Mouse (Mus musculus): ENCODE results near the gene Gm21969. TPM values are rescaled to one million over a fixed set of nuclear protein-coding genes. Genes with fewer than 3 reads are reported as not detected.

The Gm21969 gene
- polyA plus RNA-seq, 1 experiment from 2014 or later, result not detected

GRCm38 (mm10) chr4:139589351-139590027 is 13.5 kb upstream of the Gm21969 start:
- no peaks in the 10 kb centered on the region for H3K27me3 ChIP-seq (replicated peaks)
- H3K27ac ChIP-seq, result peak overlapping the region; percentile 43; the same call in 1 of the 2 replicates
- no peak for ATAC-seq (ENCODE audit: low FRiP score, low read depth)
- no peak overlapping the region for H3K4me2 ChIP-seq (replicated peaks)
- H3K36me3 ChIP-seq, result no peaks in the 10 kb centered on the region
- H3K4me3 ChIP-seq, result no peak overlapping the region
- peaks cover 37% of the 10 kb centered on the region for H3K4me1 ChIP-seq
- H3K9me3 ChIP-seq, result no peaks in the 10 kb centered on the region
- 50% methylated on average over 5 of the region's 5 CpGs for WGBS
- no peak overlapping the region for H3K9ac ChIP-seq

GRCm38 (mm10) chr4:139590446-139590845 is 12.5 kb upstream of the Gm21969 start:
- peaks cover 40% of the 10 kb centered on the region for H3K4me1 ChIP-seq
- no peak overlapping the region for H3K4me3 ChIP-seq
- 26% methylated on average over 4 of the region's 4 CpGs for WGBS
- no peaks in the 10 kb centered on the region for H3K27me3 ChIP-seq (replicated peaks)
- H3K9me3 ChIP-seq, result no peaks in the 10 kb centered on the region
- ATAC-seq (ENCODE audit: low FRiP score, low read depth), result no peak; the same call in 1 of the 2 replicates
- H3K9ac ChIP-seq, result 0 out of 2 replicates have a peak overlapping the region, but pooled peaks have one; percentile 17
- no peak overlapping the region for H3K4me2 ChIP-seq (replicated peaks)
- H3K36me3 ChIP-seq, result no peaks in the 10 kb centered on the region
- no peak overlapping the region for H3K27ac ChIP-seq

GRCm38 (mm10) chr4:139592895-139593294 is 10.1 kb upstream of the Gm21969 start:
- H3K27ac ChIP-seq, result no peak overlapping the region
- no peak overlapping the region for H3K9ac ChIP-seq
- H3K4me1 ChIP-seq, result peaks cover 57% of the 10 kb centered on the region
- no peak overlapping the region for H3K4me3 ChIP-seq
- no peaks in the 10 kb centered on the region for H3K9me3 ChIP-seq
- H3K36me3 ChIP-seq, result no peaks in the 10 kb centered on the region
- no peak overlapping the region for H3K4me2 ChIP-seq (replicated peaks)
- H3K27me3 ChIP-seq (replicated peaks), result no peaks in the 10 kb centered on the region
- ATAC-seq (ENCODE audit: low FRiP score, low read depth), result no peak
- 71% methylated on average over 7 of the region's 7 CpGs for WGBS

GRCm38 (mm10) chr4:139593383-139593782 is 9.6 kb upstream of the Gm21969 start:
- WGBS, result 72% methylated on average over 6 of the region's 6 CpGs
- H3K27me3 ChIP-seq (replicated peaks), result no peaks in the 10 kb centered on the region
- H3K9me3 ChIP-seq, result no peaks in the 10 kb centered on the region
- H3K9ac ChIP-seq, result no peak overlapping the region
- H3K4me1 ChIP-seq, result peaks cover 61% of the 10 kb centered on the region
- H3K4me3 ChIP-seq, result no peak overlapping the region
- ATAC-seq (ENCODE audit: low FRiP score, low read depth), result no peak
- H3K36me3 ChIP-seq, result no peaks in the 10 kb centered on the region
- H3K27ac ChIP-seq, result no peak overlapping the region
- H3K4me2 ChIP-seq (replicated peaks), result no peak overlapping the region

- WGBS, result 61% methylated on average over 3 of the region's 3 CpGs
These were observed 8.9 kb upstream of the Gm21969 start for GRCm38 (mm10) chr4:139594062-139594461.

GRCm38 (mm10) chr4:139596715-139597114 is 6.3 kb upstream of the Gm21969 start:
- H3K4me1 ChIP-seq, result peaks cover 66% of the 10 kb centered on the region
- WGBS, result 19% methylated on average over 9 of the region's 9 CpGs
- no peak for ATAC-seq (ENCODE audit: low FRiP score, low read depth)
- H3K4me2 ChIP-seq (replicated peaks), result peak overlapping the region; percentile 50
- no peak overlapping the region for H3K4me3 ChIP-seq
- no peaks in the 10 kb centered on the region for H3K36me3 ChIP-seq
- H3K9ac ChIP-seq, result peak overlapping the region; percentile 10; the same call in 1 of the 2 replicates
- H3K27ac ChIP-seq, result no peak overlapping the region
- H3K27me3 ChIP-seq (replicated peaks), result no peaks in the 10 kb centered on the region
- H3K9me3 ChIP-seq, result no peaks in the 10 kb centered on the region

More at GRCm38 (mm10) chr4:139594062-139594461, 8.9 kb upstream of the Gm21969 start:
- no peaks in the 10 kb centered on the region for H3K36me3 ChIP-seq
- no peak overlapping the region for H3K27ac ChIP-seq
- peaks cover 68% of the 10 kb centered on the region for H3K4me1 ChIP-seq
- no peak overlapping the region for H3K4me3 ChIP-seq
- H3K9me3 ChIP-seq, result no peaks in the 10 kb centered on the region
- no peaks in the 10 kb centered on the region for H3K27me3 ChIP-seq (replicated peaks)
- no peak overlapping the region for H3K4me2 ChIP-seq (replicated peaks)
- no peak for ATAC-seq (ENCODE audit: low FRiP score, low read depth)
- no peak overlapping the region for H3K9ac ChIP-seq

GRCm38 (mm10) chr4:139597286-139598284 is 5.4 kb upstream of the Gm21969 start:
- Histone ChIP-seq H3K4me1 (peaks cover 72% of the 10 kb centered on the region), H3K9ac (peak overlapping the region; percentile 33), H3K4me3 (no peak overlapping the region), H3K36me3 (no peaks in the 10 kb centered on the region), H3K4me2 (replicated peaks) (peak overlapping the region; percentile 50), H3K27me3 (replicated peaks) (no peaks in the 10 kb centered on the region), H3K9me3 (no peaks in the 10 kb centered on the region), H3K27ac (peak overlapping the region; percentile 58)
- WGBS, result 57% methylated on average over 20 of the region's 20 CpGs
- ATAC-seq (ENCODE audit: low FRiP score, low read depth), result no peak

- Histone ChIP-seq H3K9ac (peak overlapping the region; percentile 44), H3K4me2 (replicated peaks) (peak overlapping the region; percentile 50), H3K27ac (peak overlapping the region; percentile 58; the same call in 1 of the 2 replicates), H3K9me3 (no peaks in the 10 kb centered on the region), H3K27me3 (replicated peaks) (no peaks in the 10 kb centered on the region), H3K4me1 (peaks cover 73% of the 10 kb centered on the region), H3K4me3 (no peak overlapping the region), H3K36me3 (no peaks in the 10 kb centered on the region)
- ATAC-seq (ENCODE audit: low FRiP score, low read depth), result no peak
- 27% methylated on average over 13 of the region's 13 CpGs for WGBS
These were observed 4.6 kb upstream of the Gm21969 start for GRCm38 (mm10) chr4:139598356-139598755.

GRCm38 (mm10) chr4:139598950-139599518 is 4.0 kb upstream of the Gm21969 start:
- peak; percentile 33 for ATAC-seq (ENCODE audit: low FRiP score, low read depth)
- WGBS, result 3% methylated on average over 12 of the region's 12 CpGs

GRCm38 (mm10) chr4:139601519-139602356 is 1.2 kb upstream of the Gm21969 start:
- Histone ChIP-seq H3K4me1 (peaks cover 52% of the 10 kb centered on the region), H3K27me3 (replicated peaks) (no peaks in the 10 kb centered on the region), H3K4me2 (replicated peaks) (no peak overlapping the region), H3K27ac (0 out of 2 replicates have a peak overlapping the region, but pooled peaks have one; percentile 26), H3K9ac (no peak overlapping the region), H3K4me3 (no peak overlapping the region), H3K36me3 (peaks cover 22% of the 10 kb centered on the region), H3K9me3 (no peaks in the 10 kb centered on the region)
- WGBS, result 65% methylated on average over 7 of the region's 7 CpGs
- ATAC-seq (ENCODE audit: low FRiP score, low read depth), result no peak

More at GRCm38 (mm10) chr4:139598950-139599518, 4.0 kb upstream of the Gm21969 start:
- Histone ChIP-seq H3K27me3 (replicated peaks) (no peaks in the 10 kb centered on the region), H3K4me2 (replicated peaks) (peak overlapping the region; percentile 50), H3K9ac (peak overlapping the region; percentile 44; the same call in 1 of the 2 replicates), H3K27ac (peak overlapping the region; percentile 58), H3K36me3 (no peaks in the 10 kb centered on the region), H3K4me3 (no peak overlapping the region), H3K4me1 (peaks cover 73% of the 10 kb centered on the region), H3K9me3 (no peaks in the 10 kb centered on the region)

- Histone ChIP-seq H3K4me3 (no peak overlapping the region), H3K36me3 (peaks cover 38% of the 10 kb centered on the region), H3K4me2 (replicated peaks) (no peak overlapping the region), H3K9me3 (no peaks in the 10 kb centered on the region), H3K9ac (no peak overlapping the region), H3K27me3 (replicated peaks) (no peaks in the 10 kb centered on the region), H3K4me1 (peaks cover 17% of the 10 kb centered on the region), H3K27ac (no peak overlapping the region)
- ATAC-seq (ENCODE audit: low FRiP score, low read depth), result no peak
- 90% methylated on average over 11 of the region's 11 CpGs for WGBS
These were observed 2.2 kb downstream of the Gm21969 start for GRCm38 (mm10) chr4:139605216-139605615.
